Mouse (Mus musculus) thymus, postnatal 25 days (tissue): ENCODE results near the gene C130050O18Rik.

Experiments used
- DNase-seq: peaks from one replicate; pipeline ENCODE4 v3.0.0; 2022

Gene C130050O18Rik

GRCm38 (mm10) chr5:139404801-139405401, at the start of gene C130050O18Rik:
Gene C130050O18Rik (plus strand): TSS chr5:139405280.
- no peak for DNase-seq

- peak; percentile 48 for DNase-seq
These were observed 46.4 kb upstream of the C130050O18Rik start for GRCm38 (mm10) chr5:139358653-139359052.

- DNase-seq: no peak
These were observed 45.8 kb upstream of the C130050O18Rik start for GRCm38 (mm10) chr5:139359244-139359643.

GRCm38 (mm10) chr5:139363858-139364257, 41.2 kb upstream of the C130050O18Rik start:
- no peak for DNase-seq

- peak; percentile 86 for DNase-seq
These were observed 40.7 kb upstream of the C130050O18Rik start for GRCm38 (mm10) chr5:139364260-139364910.

- DNase-seq: no peak
These were observed 40.0 kb upstream of the C130050O18Rik start for GRCm38 (mm10) chr5:139364911-139365571.

GRCm38 (mm10) chr5:139365827-139366226, 39.3 kb upstream of the C130050O18Rik start:
- DNase-seq: no peak

- no peak for DNase-seq
These were observed 38.6 kb upstream of the C130050O18Rik start for GRCm38 (mm10) chr5:139366484-139366883.

GRCm38 (mm10) chr5:139367884-139368458, 37.1 kb upstream of the C130050O18Rik start:
- DNase-seq: no peak

- no peak for DNase-seq
These were observed 36.3 kb upstream of the C130050O18Rik start for GRCm38 (mm10) chr5:139368638-139369320.

- no peak for DNase-seq
These were observed 34.7 kb upstream of the C130050O18Rik start for GRCm38 (mm10) chr5:139370336-139370735.

- no peak for DNase-seq
These were observed 34.0 kb upstream of the C130050O18Rik start for GRCm38 (mm10) chr5:139371118-139371517.

GRCm38 (mm10) chr5:139371631-139372401, 33.3 kb upstream of the C130050O18Rik start:
- DNase-seq: peak; percentile 83

GRCm38 (mm10) chr5:139373126-139373525, 32.0 kb upstream of the C130050O18Rik start:
- DNase-seq: no peak

- no peak for DNase-seq
These were observed 31.1 kb upstream of the C130050O18Rik start for GRCm38 (mm10) chr5:139373889-139374444.

- DNase-seq: no peak
These were observed 30.2 kb upstream of the C130050O18Rik start for GRCm38 (mm10) chr5:139374841-139375240.

- DNase-seq: peak; percentile 59
These were observed 27.4 kb upstream of the C130050O18Rik start, which contains the start of gene Gpr146 for GRCm38 (mm10) chr5:139377468-139378270. Gene Gpr146 (plus strand): TSS chr5:139377697.

- DNase-seq: no peak
These were observed 26.9 kb upstream of the C130050O18Rik start for GRCm38 (mm10) chr5:139378271-139378556.

GRCm38 (mm10) chr5:139378986-139379629, 26.0 kb upstream of the C130050O18Rik start:
- peak; percentile 57 for DNase-seq

- DNase-seq: no peak
These were observed 25.2 kb upstream of the C130050O18Rik start for GRCm38 (mm10) chr5:139379771-139380384.
